Mouse (Mus musculus) bone marrow, adult 2 months (tissue): ENCODE results near the gene Cspg4.

Source experiments
- CTCF ChIP-seq: fragments of 200-500 bp; IDR thresholded peaks from 2 replicates; pipeline ENCODE4 v1.5.1; 2011; ENCODE audit warnings: low read length, control low read depth; ENCODE audit not compliant: control insufficient read depth, insufficient read depth
- POLR2A ChIP-seq: fragments of 200-500 bp; IDR thresholded peaks from 2 replicates; pipeline ENCODE4 v1.6.1; 2011; ENCODE audit warnings: low read depth, mild to moderate bottlenecking, control low read depth, low read length, borderline replicate concordance; ENCODE audit not compliant: control insufficient read depth

GRCm38 (mm10) chr9:56860486-56861269, 4.2 kb upstream of the Cspg4 start:
- no peak for TF ChIP-seq CTCF
- TF ChIP-seq POLR2A: no peak
